Mouse (Mus musculus): ENCODE results near the gene Edc3. TPM values are rescaled to one million over a fixed set of nuclear protein-coding genes. Genes with fewer than 3 reads are reported as not detected.
A peak's percentile ranks its signal among the peaks of the same experiment; 100 is the strongest.

The Edc3 gene
- polyA plus RNA-seq, 1 experiment from 2014 or later = 14.3 TPM

DNA sequence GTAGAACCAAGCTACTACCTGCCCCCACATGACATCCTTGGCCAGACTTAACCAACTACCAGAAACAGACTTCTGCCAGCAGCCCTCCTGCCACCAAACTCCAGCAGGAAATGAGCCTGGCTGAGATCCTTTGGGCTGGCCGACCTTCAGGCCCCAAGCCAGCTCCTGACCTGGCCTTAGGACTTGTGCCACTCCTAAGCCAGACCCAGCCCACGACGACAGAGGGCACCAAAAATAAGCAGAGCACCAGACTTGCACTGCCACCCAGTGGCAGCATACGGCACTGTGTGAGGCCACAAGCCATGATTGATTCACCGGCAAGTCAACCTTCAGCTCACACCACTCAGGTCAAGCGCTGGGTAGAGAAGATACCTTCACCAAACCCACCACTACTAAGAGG is 50.9 kb downstream of the Edc3 start:
- DNase-seq (ENCODE audit: low read depth, low spot score) = no peak
- in situ Hi-C loops (cut with MboI; ENCODE audit: low pct_unique_long_range_greater_than_20kb) = no loop called here
- peak; percentile 47 for ATAC-seq
- TF ChIP-seq CTCF (IDR thresholded peaks at IDR 0.05) = no peak
- POLR2A ChIA-PET = interaction anchor here (0.8 kb wide), 1 partner anchor 10 kb away, joined by 3 read pairs; no protein-coding TSS in a partner anchor
- CTCF ChIA-PET = interaction anchor here (0.7 to 2.1 kb wide), 10 partner anchors 10 to 239 kb away, joined by 3 to 15 read pairs (median 3); no protein-coding TSS in a partner anchor
- H3K27me3 ChIP-seq = no peaks in the 10 kb centered on the region

DNA sequence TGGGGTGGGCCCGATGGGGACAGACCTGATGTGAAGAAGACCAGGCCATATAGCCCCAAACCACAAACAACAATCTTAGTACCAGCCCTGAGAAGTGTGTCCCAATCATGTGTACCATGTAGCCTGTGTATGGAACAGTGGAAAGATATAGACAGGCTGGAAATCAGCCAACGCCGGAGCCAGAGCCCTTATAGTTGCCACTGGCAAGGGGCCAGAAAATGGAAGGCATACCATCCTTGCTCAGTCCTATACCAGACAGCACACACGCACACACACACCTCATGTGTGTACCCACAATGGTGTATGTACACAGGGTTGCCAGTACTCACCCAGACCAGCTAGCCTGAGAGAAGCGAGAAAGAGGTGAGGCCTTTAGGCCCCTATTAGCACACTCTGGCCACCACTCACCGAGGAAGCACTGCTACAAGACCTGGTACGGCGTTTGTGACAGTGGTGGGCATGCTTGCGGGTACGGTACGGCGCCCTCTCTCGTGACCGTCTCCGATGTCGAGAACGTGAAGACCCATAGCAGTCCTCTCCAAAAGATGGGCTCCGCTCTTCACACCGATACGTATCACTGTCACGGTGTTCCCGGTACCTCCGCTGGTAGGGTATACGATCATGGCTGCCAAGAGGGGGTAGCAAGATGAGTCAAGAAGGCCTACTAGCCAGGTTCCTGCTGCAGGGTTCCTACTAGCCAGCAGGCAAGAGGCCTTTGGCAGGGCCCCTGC is 52.2 kb downstream of the Edc3 start:
- H3K27me3 ChIP-seq = no peaks in the 10 kb centered on the region
- in situ Hi-C loops (cut with MboI; ENCODE audit: low pct_unique_long_range_greater_than_20kb) = no loop called here
- ATAC-seq = no peak
- TF ChIP-seq CTCF (IDR thresholded peaks at IDR 0.05) = no peak
- POLR2A ChIA-PET = no interaction called here
- CTCF ChIA-PET = interaction anchor here (0.7 to 2.1 kb wide), 3 partner anchors 8 to 15 kb away, joined by 3 to 15 read pairs (median 3); no protein-coding TSS in a partner anchor
- DNase-seq (ENCODE audit: low read depth, low spot score) = no peak

DNA sequence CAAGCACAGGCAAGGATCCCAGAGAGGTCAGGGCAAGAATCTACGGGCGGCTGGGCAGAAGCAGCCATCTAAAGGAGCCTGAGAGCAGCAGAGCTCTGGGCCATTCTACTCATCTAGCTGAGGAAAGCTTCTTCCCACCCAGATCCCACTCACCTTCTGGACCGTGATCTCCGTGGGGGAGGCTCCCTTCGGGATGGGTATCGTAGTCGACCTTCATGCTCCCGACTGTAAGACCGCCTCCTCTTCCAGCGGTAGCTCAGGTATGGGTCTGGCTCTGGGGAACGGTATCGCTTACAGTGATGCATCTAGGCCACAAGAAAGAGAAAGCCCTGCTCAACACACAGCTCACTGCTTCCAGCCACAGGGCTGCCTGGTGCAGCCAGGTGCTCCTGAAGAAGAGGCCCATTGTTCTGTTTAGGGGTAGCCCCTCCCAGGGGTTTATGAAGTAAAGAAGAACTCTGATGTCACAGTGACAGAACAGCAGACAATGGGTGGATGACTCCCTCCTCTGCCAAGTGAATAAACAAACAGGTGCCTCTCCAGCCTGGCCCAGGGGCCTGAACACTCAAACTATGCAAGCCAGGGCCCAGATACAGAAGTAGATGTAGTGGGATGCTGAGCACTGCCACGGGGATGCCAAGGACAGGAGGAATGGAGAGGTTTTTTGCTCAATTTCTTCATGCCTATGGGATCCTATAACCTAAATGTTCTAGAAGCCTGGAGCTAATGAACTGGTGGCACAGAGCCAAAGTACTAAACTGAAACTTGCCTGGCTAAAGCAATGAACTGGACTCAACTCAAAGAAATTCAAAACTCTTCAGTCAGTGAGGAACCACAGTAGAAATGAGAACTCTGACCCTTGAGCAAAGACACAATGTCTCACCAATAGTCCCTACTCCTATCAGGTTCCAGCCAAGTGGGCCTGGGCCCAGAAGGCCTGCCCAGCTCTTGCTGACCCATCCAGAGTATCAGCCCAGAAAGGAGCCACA is 53.5 kb downstream of the Edc3 start:
- no peak for TF ChIP-seq CTCF (IDR thresholded peaks at IDR 0.05)
- in situ Hi-C loops (cut with MboI; ENCODE audit: low pct_unique_long_range_greater_than_20kb) = no loop called here
- POLR2A ChIA-PET = interaction anchor here (1.0 kb wide), 1 partner anchor 236 kb away, joined by 4 read pairs; no protein-coding TSS in a partner anchor
- no peak for DNase-seq (ENCODE audit: low read depth, low spot score)
- no peaks in the 10 kb centered on the region for H3K27me3 ChIP-seq
- ATAC-seq = no peak
- CTCF ChIA-PET = interaction anchor here (0.9 to 1.3 kb wide), 2 partner anchors 9 to 17 kb away, joined by 3 to 7 read pairs; no protein-coding TSS in a partner anchor

DNA sequence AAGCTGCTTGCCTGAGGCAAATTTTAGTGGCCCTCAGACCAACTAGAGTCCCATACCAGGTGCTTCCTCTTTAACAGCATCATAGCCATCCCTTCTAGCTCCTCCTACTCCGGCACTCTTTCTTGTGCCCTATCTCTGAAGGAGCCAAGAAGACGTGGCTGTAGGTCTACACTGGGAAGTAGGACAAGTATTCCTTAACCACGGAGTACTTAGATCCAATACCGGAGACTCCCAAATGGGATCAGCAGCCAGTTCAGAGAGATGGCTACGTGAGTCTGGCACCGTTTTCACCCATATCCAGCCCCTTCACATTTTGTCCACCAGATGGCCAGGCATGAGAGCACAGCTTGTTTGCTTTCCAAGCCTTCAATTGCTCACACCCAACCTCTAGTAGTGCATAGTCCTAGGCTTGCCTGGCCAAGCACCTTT is 54.2 kb downstream of the Edc3 start:
- TF ChIP-seq CTCF (IDR thresholded peaks at IDR 0.05) = no peak
- DNase-seq (ENCODE audit: low read depth, low spot score) (no peak), ATAC-seq (no peak)
- H3K27me3 ChIP-seq = no peaks in the 10 kb centered on the region
- in situ Hi-C loops (cut with MboI; ENCODE audit: low pct_unique_long_range_greater_than_20kb) = no loop called here
- CTCF ChIA-PET = interaction anchor here (0.9 to 1.3 kb wide), 2 partner anchors 10 to 18 kb away, joined by 3 to 7 read pairs; no protein-coding TSS in a partner anchor
- POLR2A ChIA-PET = interaction anchor here (1.0 kb wide), 1 partner anchor 235 kb away, joined by 4 read pairs; no protein-coding TSS in a partner anchor

DNA sequence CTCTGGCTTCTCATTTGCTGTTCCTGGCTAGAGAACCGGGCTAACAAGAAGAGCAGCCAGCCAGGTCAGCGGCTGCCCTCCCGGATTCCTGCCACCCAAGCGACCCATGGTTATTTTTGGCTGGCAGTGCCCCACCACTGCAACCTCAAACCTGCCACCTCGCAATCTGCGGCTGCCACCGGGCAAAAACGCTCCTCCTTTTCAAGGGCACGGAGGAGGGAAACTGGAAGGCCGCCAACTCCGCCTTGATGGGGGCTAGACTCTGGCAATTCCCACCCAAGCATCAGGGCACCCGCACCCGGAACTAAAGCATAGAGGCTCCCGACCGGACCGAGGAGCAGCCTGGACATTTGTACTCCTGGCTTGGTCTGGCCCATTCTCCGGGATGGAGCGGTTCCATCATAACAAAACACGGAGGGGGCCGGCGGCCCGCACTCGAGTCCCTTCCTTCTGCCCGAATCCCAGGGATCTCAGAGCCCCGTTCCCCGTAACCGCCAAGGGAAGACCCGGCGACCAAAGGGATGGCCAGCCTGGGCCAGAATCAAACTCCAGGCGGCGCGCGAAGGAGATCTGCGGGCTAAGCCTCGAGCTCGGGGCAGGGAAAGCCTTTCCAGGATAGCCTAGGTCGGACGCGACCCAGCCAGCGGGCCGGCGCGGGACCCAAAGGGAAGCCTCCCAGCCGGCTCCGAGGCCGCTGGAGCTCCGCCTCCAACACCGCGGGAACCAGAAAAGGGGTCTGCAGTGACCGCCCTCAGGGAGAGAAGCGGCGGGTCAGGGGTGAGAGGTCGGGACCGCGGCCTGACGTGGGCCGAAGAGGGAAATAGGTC is 56.0 kb downstream of the Edc3 start:
- no peaks in the 10 kb centered on the region for H3K27me3 ChIP-seq
- peak; percentile 23 for ATAC-seq
- CTCF ChIA-PET = no interaction called here
- in situ Hi-C loops (cut with MboI; ENCODE audit: low pct_unique_long_range_greater_than_20kb) = no loop called here
- DNase-seq (ENCODE audit: low read depth, low spot score) = no peak
- no peak for TF ChIP-seq CTCF (IDR thresholded peaks at IDR 0.05)
- POLR2A ChIA-PET = interaction anchor here (1.2 kb wide), 1 partner anchor 11 kb away, joined by 4 read pairs; no protein-coding TSS in a partner anchor

DNA sequence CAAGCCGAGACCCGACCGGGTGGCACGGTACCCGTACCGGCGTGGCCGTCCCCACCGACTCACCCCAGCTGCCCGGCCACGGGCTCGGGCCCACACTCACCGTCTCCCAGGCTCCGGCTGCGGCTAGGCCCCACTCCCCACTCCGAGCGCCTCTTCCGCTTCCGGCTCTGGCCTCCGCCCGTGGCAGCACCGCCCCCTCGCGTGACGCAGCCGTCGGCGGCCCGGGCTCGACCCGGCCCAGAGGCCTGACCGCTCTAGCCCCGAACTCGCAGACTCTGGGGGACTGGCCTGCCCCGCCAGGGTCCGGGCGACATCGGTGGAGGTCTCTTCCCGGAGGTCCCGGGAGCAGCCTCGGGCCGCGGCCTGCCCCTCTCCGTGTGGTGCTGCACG is 56.6 kb downstream of the Edc3 start:
- DNase-seq (ENCODE audit: low read depth, low spot score) = no peak
- TF ChIP-seq CTCF (IDR thresholded peaks at IDR 0.05) = no peak
- in situ Hi-C loops (cut with MboI; ENCODE audit: low pct_unique_long_range_greater_than_20kb) = no loop called here
- ChIA-PET POLR2A (interaction anchor here (0.5 to 1.2 kb wide), 2 partner anchors 11 to 22 kb away, joined by 4 read pairs; no protein-coding TSS in a partner anchor), CTCF (no interaction called here)
- ATAC-seq = peak; percentile 74
- H3K27me3 ChIP-seq = no peaks in the 10 kb centered on the region

DNA sequence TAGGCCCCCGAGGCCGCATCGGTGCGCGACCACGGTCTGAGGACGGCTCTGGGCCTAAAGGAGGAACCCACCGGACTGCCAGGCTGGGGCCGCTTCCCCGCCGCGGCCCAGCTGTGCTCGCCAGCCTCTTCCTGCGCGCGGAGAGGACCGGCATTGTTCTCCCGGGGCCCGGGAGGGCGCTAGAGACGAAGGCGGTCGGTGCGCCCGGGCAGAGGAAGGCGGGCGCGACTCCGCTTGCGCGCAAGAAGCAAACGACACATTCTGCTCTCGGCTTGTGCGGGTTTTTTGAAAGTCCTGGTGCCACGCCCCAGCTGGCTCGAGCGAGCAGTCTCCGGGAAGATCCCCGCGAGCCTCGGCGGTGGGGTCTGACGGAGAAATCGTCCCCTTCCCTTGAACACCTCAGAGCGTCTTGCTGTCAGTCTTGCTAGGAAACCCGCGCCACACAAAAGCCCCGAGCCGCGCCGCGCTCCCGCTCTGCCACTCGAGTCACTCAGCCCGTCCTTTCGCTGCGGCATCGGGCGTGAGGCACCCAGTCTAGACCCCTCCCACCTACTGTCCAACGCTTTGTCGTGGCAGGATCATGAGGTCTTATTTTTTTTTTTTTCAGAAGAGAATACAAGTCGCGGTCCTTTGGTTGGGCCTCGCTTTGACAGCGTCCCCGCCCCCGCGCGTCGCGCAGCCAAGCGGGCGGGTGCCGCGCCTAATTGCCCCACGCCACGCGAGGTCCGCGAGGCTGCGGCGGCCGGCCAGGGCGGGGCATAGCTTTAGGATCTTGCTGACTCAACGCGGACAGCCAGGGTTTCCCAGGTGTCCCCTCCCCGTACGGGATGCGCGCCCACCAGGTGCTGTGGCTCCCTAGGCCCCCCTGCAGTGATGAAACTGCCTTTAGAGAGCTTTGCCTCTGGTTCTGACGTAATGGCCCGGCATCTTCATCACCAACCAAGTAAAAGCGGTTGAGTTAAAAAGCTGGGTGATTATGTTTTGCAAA is 57.3 kb downstream of the Edc3 start, which contains the start of gene Clk3:
Gene Clk3, minus strand, starts transcription at position 497 of the 988 bp plus-strand sequence.
- no peak for TF ChIP-seq CTCF (IDR thresholded peaks at IDR 0.05)
- CTCF ChIA-PET = no interaction called here
- ATAC-seq (peak; percentile 45), DNase-seq (ENCODE audit: low read depth, low spot score) (no peak)
- in situ Hi-C loops (cut with MboI; ENCODE audit: low pct_unique_long_range_greater_than_20kb) = no loop called here
- POLR2A ChIA-PET = interaction anchor here (0.5 to 1.4 kb wide), 4 partner anchors 9 to 109 kb away, joined by 3 to 4 read pairs (median 4); no protein-coding TSS in a partner anchor
- H3K27me3 ChIP-seq = no peaks in the 10 kb centered on the region

DNA sequence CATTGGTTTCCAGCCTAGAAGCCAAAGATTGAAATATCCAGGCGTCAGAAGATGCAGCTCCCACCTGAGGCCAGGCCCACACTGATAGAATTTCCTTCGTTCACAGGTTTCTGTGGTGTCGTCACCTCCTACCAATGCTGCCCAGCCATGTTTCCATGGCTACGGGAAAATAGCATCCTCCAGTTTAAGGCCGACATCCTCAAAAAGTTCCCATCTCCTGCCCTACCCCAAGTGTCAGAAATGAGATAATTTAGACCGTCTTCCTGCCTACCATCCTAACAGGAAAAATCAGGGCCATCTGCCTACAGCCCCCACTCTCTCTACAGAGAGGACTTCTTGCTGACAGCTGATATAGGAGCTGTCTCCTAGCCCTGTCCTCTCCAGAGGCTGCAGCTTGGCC is 58.1 kb downstream of the Edc3 start:
- no peaks in the 10 kb centered on the region for H3K27me3 ChIP-seq
- in situ Hi-C loops (cut with MboI; ENCODE audit: low pct_unique_long_range_greater_than_20kb) = no loop called here
- ATAC-seq (no peak), DNase-seq (ENCODE audit: low read depth, low spot score) (no peak)
- TF ChIP-seq CTCF (IDR thresholded peaks at IDR 0.05) = no peak
- ChIA-PET CTCF (no interaction called here), POLR2A (interaction anchor here (0.7 to 1.4 kb wide), 2 partner anchors 8 to 110 kb away, joined by 3 to 4 read pairs; no protein-coding TSS in a partner anchor)

Data from Patski (cell line).